Mouse (Mus musculus) cerebellum, postnatal 10 days (tissue): Measurements from ENCODE around the gene Adgrd1.

Experiments used
- DNase-seq, 2 experiments: peaks; one replicate each; pipeline ENCODE4 v3.0.0; 2021; ENCODE audit warnings: mixed read lengths in 2 of 2

Gene Adgrd1

DNA sequence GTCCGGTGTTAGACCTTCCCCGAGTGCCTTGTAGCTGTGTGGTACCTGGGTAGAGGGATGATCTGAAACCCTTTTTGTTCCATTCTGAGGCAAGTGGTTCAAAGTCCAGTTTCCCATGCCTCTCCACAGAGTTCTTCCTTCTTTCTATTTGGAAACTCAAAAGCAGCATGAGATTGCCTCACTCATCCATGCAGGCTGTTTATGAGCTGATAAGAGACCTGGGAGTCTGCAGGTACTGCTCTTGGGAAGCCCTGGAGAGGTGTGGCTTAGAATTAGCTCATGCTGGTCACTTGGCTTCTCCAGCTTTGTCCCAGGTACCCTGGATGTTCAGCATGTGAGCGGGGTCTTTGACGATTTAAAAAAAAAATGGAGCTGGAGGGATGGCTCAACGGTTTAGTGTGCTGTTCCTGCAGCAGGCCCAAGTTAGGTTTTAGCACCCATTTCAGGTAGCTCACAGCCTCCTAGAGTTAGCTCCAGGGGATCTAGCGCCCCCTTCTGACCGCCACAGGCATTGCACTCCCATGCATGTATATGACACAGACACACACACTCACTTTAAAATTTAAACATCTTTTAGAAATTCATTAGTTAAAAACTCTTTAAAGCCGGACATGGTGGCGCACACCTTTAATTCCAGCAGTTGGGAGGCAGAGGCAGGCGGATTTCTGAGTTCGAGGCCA is 65.0 kb downstream of the Adgrd1 start:
- peak in 1 of 2 experiments; percentile 22 for DNase-seq

DNA sequence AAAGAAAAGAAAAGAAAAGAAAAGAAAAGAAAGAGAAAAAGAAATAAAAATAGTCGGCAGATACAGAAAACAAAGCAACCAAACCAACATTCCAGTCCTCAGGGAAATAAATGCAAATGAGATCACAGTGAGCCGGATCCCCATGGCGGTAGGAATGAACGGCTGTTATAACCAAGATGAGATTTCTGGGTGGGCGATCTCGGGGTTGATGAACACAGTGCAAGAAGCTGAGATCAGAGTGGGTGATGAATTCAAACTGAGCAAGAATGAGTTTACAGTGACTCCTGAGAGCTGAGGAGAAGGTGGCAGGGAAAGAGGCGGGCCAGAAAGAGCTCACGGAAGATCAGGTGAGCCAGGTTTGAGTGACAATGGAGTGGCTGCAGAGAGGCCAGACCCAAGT is 66.9 kb downstream of the Adgrd1 start:
- no peak for DNase-seq

GRCm38 (mm10) chr5:129164091-129164490 is 67.5 kb downstream of the Adgrd1 start:
- no peak for DNase-seq

DNA sequence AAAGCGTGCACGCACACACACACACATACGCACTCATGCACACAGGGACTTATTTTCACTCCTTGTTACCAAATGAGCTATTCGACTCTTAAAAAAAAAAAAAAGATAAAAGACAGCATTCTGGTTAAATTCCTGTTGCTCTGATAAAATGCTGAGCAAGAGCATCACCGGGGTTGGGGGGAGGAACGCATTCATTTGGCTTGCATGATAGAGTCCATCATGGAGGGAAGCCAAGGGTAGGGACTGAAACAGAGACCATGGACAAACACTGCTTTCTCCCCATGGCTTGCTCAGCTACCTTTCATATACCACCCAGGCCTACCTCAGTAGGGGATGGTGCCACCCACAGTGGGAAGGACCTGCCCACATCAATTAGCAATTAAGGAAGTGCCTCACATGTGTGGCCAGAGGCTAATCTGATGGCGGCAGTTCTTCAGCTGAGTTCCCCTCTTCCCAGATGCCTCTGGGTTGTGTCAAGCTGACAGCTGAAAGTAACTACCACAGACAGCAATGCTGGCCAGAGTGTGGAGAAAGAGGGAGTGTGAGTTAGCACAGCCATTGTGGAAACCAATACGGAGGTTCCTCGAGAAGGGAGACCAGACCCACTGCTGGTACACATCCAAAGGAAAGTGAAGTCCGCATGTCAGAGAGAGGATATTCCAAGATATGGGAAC is 68.5 kb downstream of the Adgrd1 start:
- no peak for DNase-seq

GRCm38 (mm10) chr5:129165595-129165994 is 69.0 kb downstream of the Adgrd1 start:
- DNase-seq = no peak

- no peak for DNase-seq
Observed at GRCm38 (mm10) chr5:129169090-129169489, 72.5 kb downstream of the Adgrd1 start.

GRCm38 (mm10) chr5:129169567-129169966 is 73.0 kb downstream of the Adgrd1 start:
- no peak for DNase-seq

DNA sequence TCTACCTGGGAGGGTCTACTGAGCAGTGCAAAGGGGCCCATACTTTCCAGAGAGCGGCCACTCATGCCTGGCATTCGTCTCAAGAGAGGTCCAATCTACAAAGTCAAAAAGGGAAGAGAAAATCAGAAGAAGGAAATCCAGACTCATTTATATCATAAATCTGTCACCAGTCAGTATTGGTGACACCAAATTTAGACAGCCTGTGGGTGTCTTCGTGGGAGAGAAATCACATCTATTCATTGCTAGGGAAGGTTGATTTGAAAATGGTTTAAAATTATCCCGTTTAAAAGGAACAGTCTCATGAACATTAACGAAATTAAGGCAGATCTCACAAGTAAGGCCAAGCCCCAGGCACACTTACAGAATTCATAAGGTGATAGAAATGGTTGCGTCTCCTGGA is 76.0 kb downstream of the Adgrd1 start:
- DNase-seq = no peak

DNA sequence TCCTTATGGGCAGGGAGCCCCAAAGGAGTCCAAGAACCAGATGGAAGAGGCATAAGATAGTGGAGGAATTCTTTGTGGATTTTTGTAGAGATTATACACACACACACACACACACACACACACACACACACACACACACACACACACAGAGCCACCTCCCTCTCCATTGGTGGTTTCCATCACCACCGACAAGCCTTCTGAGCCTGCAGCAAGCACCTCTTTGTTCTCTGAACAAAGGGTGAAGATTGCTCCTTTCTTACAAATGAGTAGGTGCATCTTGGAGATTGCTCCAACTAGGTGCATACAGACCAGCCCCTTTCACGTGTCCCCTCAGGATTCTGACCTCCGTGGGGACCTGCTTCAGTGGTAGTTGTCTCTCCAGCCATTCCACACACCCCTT is 79.4 kb downstream of the Adgrd1 start:
- DNase-seq = no peak

GRCm38 (mm10) chr5:129177697-129178511 is 81.4 kb downstream of the Adgrd1 start:
- peak; percentile 96 to 98 for DNase-seq

GRCm38 (mm10) chr5:129179356-129179755 is 82.8 kb downstream of the Adgrd1 start:
- DNase-seq = peak; percentile 63 to 68

DNA sequence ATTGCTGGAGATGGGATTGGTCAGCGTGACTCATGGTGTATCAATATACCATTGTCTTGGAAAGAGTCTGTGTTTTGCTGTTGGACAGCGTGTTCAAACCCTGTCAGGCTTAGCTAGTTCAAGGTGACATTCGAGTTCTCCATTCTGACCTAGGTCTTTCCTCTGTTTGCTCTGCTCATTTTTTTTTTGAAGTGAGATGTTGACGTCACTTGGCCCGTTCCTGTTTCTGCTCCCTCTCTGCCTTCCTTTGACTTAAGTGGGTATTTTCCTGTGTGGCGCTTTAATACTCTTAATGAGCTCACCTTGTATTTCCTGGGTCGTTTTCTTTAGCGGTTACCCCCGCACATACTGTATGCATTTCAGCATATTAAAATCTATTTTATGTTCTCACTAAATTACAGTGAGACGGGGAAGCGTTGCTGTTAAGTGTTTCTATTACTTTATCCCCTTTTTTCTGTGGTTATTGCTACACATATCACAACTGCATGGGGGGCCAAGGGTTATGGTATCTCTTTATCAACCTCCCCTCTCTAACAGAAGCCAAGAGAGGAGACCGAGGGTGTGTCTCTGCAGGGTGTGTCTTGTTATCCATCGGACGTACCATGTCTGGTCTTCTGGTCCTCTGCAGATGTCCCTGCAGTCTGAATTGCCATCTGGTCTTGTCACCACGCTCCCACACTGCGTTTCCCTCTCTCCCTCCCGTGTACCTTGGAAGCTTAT is 83.6 kb downstream of the Adgrd1 start:
- no peak for DNase-seq

- DNase-seq = no peak
Observed at GRCm38 (mm10) chr5:129180715-129181228, 84.2 kb downstream of the Adgrd1 start.

DNA sequence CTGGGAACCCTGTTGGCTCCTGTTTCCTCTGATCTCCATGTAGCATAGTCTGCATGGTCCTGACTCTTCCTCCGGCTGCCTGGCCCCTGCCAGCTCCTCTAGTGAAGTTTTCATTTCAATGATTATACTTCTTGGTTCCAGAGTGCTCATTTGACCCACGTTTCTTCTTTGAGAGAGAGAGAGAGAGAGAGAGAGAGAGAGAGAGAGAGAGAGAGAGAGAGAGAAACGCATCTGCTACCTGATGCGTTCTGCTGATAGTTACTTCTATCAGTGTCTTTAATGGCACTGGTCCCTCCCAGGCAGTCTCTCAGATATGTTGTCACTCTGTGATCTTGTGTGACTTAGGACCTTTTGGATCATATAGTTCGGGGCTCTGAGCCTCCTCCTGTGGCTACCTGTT is 84.9 kb downstream of the Adgrd1 start:
- no peak for DNase-seq

DNA sequence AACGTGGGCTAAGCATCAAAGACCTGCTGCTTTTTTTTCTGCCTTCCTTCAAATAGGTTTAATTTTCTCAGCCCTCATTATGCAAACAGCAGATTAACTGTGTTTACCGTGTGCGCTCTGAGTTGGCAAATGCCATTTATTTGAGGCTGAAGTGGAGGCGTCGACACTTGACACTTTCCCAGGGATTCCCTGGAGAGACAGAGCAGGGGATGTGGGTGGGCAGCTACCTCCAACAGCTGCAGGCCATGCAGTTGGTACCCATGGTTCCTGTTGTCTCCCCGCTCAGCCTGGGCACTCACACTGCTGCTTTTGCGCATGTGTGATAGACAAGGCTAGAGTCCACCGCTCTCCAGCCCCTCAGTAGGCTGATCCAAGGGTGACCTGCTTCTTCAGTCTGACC is 86.0 kb downstream of the Adgrd1 start:
- DNase-seq = no peak

DNA sequence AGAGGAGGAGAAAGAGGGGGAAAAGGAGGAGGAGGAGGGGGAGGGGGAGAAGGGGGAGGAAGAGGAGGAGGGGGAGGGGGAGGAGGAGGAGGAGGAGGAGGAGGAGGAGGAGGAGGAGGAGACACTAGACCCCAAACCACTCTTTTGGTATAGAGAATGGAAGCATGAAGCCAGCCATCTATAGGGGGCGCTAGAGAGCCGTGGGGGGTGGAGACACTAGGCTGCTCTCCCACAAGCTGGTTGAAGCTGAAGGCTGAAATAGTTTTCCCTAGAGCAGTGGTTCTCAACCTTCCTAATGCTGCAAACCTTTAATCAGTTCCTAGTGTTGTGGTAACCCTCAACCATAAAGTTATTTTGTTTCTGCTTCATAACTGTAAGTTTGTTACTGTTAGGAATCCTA is 89.7 kb downstream of the Adgrd1 start:
- DNase-seq = peak; percentile 66 to 76

DNA sequence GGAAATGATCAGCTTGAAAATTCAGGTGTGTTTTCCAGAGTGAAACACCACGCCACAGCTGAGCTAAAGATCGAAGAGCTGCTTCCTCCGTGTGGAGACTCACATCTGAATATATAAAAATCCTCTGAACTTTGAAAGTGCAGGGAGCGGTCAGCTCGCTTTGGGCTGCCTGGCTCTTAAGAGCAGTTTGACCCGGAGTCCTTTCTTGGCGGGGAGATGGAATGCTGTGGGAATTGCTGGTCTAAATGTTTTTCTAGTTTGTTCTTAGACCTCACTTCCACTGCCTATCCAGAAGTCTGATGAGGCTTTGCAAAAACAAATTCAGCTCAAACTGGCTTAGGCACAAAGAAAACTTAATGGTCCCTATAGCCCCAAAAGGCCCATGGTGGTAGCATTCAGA is 90.4 kb downstream of the Adgrd1 start:
- DNase-seq = no peak

DNA sequence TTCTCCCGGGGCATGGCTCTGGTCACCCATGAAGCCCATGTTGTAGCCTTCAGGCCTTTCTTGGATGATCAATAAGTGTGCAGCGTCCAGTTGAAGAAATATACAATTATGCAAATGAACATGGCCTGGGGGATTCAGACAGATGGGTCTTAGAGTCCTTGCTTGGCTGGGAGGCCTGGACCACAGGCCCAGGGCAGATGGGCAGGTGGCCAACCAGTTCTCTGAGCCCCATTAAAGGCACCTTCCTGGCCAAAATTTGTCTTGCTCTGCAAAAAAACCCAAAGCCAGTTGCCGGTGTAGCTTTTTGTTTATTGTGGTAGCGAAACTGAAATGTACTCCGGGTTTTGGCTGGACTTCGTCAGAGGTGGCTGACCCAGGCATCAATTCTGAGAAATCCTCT is 92.5 kb downstream of the Adgrd1 start:
- peak; percentile 84 to 90 for DNase-seq

DNA sequence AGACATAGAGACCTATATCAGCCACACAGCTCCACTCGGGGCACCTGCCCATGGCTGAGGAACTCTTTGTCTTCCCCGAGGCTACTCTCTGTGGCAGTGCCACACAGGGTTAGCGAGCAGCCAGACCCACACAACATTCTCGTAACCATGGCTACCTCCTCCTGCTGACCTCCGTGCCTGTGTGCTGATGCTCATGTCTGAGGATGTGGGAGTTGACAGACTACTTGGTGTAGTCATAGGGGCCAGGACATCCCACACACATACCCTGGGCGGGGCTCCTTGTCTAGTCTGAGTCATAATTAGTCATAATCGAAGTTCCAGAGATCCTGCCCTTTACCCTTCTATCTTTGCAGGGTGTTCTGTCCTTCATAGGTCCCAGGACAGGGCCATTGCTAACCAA is 93.5 kb downstream of the Adgrd1 start:
- no peak for DNase-seq

DNA sequence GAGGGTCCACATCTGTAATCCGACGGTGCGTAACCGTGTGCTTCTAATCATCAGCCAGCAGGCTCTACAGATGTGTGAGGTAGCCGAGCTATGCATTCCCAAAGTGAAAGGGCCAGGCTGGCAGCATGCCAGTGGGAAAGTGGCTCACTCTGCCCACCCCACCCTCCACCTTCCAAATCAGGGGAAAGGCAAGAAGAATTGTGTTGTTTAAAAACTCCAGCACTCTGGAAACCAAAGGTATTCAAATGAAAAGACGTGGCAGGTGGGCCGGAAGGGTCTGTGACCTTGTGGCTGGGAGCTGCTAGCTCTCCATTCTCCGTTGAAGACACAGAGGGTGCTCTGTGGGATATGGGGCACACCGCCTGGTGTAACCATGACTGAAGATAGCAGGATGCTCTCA is 100.0 kb downstream of the Adgrd1 start:
- no peak for DNase-seq

DNA sequence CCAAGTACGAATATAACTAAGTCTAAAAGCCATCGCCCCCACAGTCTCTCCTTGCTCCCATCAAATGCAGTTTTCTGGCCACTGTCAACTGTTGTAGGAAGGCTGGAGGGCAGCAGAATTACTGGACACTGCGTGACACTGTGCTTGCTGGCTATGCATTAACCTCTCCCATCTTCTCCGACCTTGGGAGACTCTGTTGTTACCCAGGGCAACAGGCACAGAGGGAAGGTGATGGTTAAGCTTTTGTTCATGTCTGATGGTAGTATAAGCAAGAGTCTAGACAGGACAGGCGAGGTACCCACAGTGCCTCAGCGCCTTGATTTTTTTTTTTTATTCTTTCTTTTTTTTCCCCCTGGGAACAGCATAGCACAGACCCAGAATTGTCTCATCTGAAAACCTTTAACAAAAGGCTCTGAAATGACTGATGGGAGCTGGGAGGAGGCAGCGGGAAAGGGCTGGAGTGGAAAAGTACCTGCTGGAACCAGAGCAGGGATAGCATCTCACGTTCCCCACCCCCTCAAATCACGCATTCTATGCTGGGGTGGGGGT is 100.5 kb downstream of the Adgrd1 start:
- no peak for DNase-seq

DNA sequence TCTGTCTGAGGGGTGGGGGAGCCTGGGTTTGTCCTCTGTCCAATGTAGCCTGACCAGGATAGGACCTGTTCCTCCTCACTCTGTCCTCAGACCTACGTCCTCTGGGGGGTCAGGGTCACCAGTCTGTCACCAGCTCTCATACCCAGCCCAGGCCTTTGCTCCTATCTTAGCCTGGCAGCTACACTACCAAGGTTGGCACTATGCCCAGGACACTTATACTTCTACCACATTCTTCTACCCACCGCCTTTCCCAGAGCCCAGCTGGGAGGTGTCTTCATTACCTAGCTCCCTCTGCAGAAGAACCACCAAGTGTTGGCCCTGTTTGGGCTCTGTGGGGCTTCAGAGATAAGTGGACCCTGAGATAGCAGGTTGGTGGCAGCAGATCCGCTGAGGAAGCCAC is 103.6 kb downstream of the Adgrd1 start:
- DNase-seq = peak in 1 of 2 experiments; percentile 33

GRCm38 (mm10) chr5:129208279-129208678 is 111.7 kb downstream of the Adgrd1 start:
- no peak for DNase-seq
